Mouse (Mus musculus) thymus, adult 2 months (tissue): Measurements from ENCODE around the gene Nhlrc2.
"Not testable (repeated sequence)": the region's sequence is repeated elsewhere in the genome, so short reads cannot be mapped to it uniquely, and the experiment has no call there.

Experiments used
- CTCF ChIP-seq: fragments of 200-500 bp; IDR thresholded peaks from 2 replicates; pipeline ENCODE4 v1.5.1; 2012; ENCODE audit warnings: mild to moderate bottlenecking, control low read depth, low read length, moderate library complexity, borderline replicate concordance; ENCODE audit not compliant: control insufficient read depth, poor library complexity, insufficient read depth; ENCODE audit errors: extremely low read depth
- POLR2A ChIP-seq: fragments of 200-500 bp; IDR thresholded peaks from 2 replicates; pipeline ENCODE4 v1.6.1; 2012; ENCODE audit warnings: mild to moderate bottlenecking, low read length, control low read depth, moderate library complexity; ENCODE audit not compliant: control insufficient read depth, poor library complexity, insufficient read depth; ENCODE audit errors: extremely low read depth

- not testable (repeated sequence) for TF ChIP-seq CTCF, POLR2A
Measured at GRCm38 (mm10) chr19:56503525-56503924, 44.5 kb upstream of the Nhlrc2 start.
